34 mouse cellular contexts compared by ENCODE assay signal in the genomic region with DNA sequence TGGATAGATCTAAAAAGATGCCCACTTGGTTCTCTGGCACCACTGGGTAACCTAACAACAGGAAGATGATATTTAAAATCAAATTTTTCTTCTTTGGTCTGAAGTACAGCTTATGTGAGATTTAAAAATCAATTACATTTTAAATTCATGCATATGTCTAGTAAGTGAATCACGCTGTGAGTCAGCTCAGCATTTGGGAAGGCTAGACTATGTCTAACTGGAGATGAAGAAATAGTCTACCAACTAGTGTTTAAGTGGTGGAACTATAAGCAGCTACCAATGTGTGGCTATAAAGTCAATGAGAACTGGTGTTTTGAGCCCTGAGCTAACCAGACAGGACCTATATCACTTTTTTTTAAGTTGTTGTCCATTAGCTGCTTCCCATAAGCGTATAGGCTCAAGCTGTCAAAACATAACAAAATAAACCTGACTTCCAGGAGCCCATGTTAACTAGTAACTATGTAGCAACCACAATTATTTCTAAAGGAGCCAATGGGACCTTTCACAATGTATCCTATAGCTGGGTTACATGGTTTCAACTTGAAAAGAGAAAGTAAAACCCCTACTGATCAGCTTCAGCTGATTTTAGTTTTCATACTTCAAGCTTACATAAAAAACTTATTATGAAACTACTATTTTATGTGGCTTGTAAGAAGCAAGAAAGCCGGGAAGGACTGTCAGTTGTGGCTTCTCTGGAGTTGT. TPM values are rescaled to one million over a fixed set of nuclear protein-coding genes. Genes with fewer than 3 reads are reported as not detected.
A peak's percentile ranks its signal among the peaks of the same experiment; 100 is the strongest.
DNase-seq lines count a peak whose midpoint lies in the region; ATAC-seq and TF ChIP-seq lines count a peak whose summit lies in the region.
"Had no signal": no experiment of that assay in that cellular context is flagged by ENCODE, and none has a peak within 500 bp of the region (broad histone marks: within the 10 kb centered on the region; RNA-seq: fewer than 3 reads in every experiment).

No protein-coding gene starts in this region.

- H3K36me3 ChIP-seq in liver, adult 2 months (ENCODE audit: control insufficient read depth, insufficient read depth, low read length): no peaks in the 10 kb centered on the region
- H3K36me3 ChIP-seq in liver, embryonic 11.5 days (ENCODE audit: control insufficient read depth, insufficient read depth, low read length): no peaks in the 10 kb centered on the region; the same call in 1 of the 2 replicates
- H3K36me3 ChIP-seq in hindbrain, embryonic 13.5 days: no peaks in the 10 kb centered on the region
- no peaks in the 10 kb centered on the region for H3K36me3 ChIP-seq in neural tube, embryonic 15.5 days
- H3K36me3 ChIP-seq: embryonic facial prominence, embryonic 15.5 days; forebrain, embryonic 15.5 days; hindbrain, embryonic 12.5 days; limb, embryonic 13.5 days had no signal

- peaks cover 25% of the 10 kb centered on the region for H3K4me1 ChIP-seq in liver, adult 2 months (ENCODE audit: control insufficient read depth, insufficient read depth, low read length)
- peaks cover 8% of the 10 kb centered on the region for H3K4me1 ChIP-seq in liver, embryonic 11.5 days (replicated peaks; ENCODE audit: control insufficient read depth, insufficient read depth, low read length)
- H3K4me1 ChIP-seq in embryonic fibroblast, embryonic 13.5 days (ENCODE audit: control insufficient read depth, insufficient read depth, low read length): peaks cover 33% of the 10 kb centered on the region
- peaks cover 30% of the 10 kb centered on the region for H3K4me1 ChIP-seq in hindbrain, embryonic 13.5 days (replicated peaks)
- H3K4me1 ChIP-seq in neural tube, embryonic 15.5 days: peaks cover 34% of the 10 kb centered on the region

- no peaks in the 10 kb centered on the region for H3K27me3 ChIP-seq in liver, adult 2 months (ENCODE audit: control insufficient read depth, insufficient read depth, low read length)
- no peaks in the 10 kb centered on the region for H3K27me3 ChIP-seq in liver, embryonic 11.5 days (replicated peaks; ENCODE audit: control insufficient read depth, insufficient read depth, low read length)
- H3K27me3 ChIP-seq in hindbrain, embryonic 13.5 days: no peaks in the 10 kb centered on the region
- H3K27me3 ChIP-seq in neural tube, embryonic 15.5 days (replicated peaks): no peaks in the 10 kb centered on the region
- H3K27me3 ChIP-seq: embryonic facial prominence, embryonic 15.5 days; forebrain, embryonic 15.5 days; hindbrain, embryonic 12.5 days; limb, embryonic 13.5 days had no signal

- no peaks in the 10 kb centered on the region for H3K9me3 ChIP-seq in liver, embryonic 11.5 days (ENCODE audit: control insufficient read depth, low read length)
- H3K9me3 ChIP-seq in hindbrain, embryonic 13.5 days: no peaks in the 10 kb centered on the region
- H3K9me3 ChIP-seq in neural tube, embryonic 15.5 days (replicated peaks): no peaks in the 10 kb centered on the region
- H3K9me3 ChIP-seq: embryonic facial prominence, embryonic 15.5 days; forebrain, embryonic 15.5 days; hindbrain, embryonic 12.5 days; limb, embryonic 13.5 days had no signal

- WGBS in liver, adult 2 months: 64% methylated on average over 3 of the region's 3 CpGs
- WGBS in liver, embryonic 11.5 days: 88% methylated on average over 3 of the region's 3 CpGs
- 92% methylated on average over 3 of the region's 3 CpGs for WGBS in hindbrain, embryonic 13.5 days
- WGBS in neural tube, embryonic 15.5 days: 89% methylated on average over 3 of the region's 3 CpGs

- DNase-seq in liver, adult 2 months (ENCODE audit: extremely low read depth, low read depth, low spot score): no peak
- no peak for DNase-seq in liver, embryonic 11.5 days (ENCODE audit: low spot score)
- no peak for DNase-seq in lung, postnatal 14 days
- DNase-seq: adrenal gland, postnatal 10 days; cerebellum, adult 9-10 months; gastrocnemius, postnatal 36 days; kidney, adult 2 months; right cerebral cortex, postnatal 14 days; spleen, adult 18-20 months; thymus, postnatal 14 days had no signal

- no peak overlapping the region for H3K9ac ChIP-seq in liver, adult 2 months (ENCODE audit: low read depth, low read length)
- H3K9ac ChIP-seq in liver, embryonic 11.5 days (ENCODE audit: low read depth, low read length): no peak overlapping the region
- no peak overlapping the region for H3K9ac ChIP-seq in hindbrain, embryonic 13.5 days
- no peak overlapping the region for H3K9ac ChIP-seq in neural tube, embryonic 15.5 days (replicated peaks)
- H3K9ac ChIP-seq: embryonic facial prominence, embryonic 15.5 days; forebrain, embryonic 15.5 days; hindbrain, embryonic 12.5 days; limb, embryonic 13.5 days had no signal

- TF ChIP-seq POLR2A in liver, adult 2 months (IDR thresholded peaks at IDR 0.05; ENCODE audit: extremely low read depth, insufficient read depth, low read length): no peak
- TF ChIP-seq POLR2A in embryonic fibroblast, embryonic 13.5 days (IDR thresholded peaks at IDR 0.05; ENCODE audit: low read depth, low read length): no peak

- TF ChIP-seq CTCF in liver, adult 2 months (IDR thresholded peaks at IDR 0.05; ENCODE audit: low read depth, low read length): no peak
- no peak for TF ChIP-seq CTCF in embryonic fibroblast, embryonic 13.5 days (IDR thresholded peaks at IDR 0.05; ENCODE audit: borderline replicate concordance, insufficient read depth, low read length)

- H3K27ac ChIP-seq in liver, adult 2 months (replicated peaks; ENCODE audit: insufficient read depth, low read depth, low read length): peak overlapping the region; percentile 48; the same call in 1 of the 2 replicates
- H3K27ac ChIP-seq in liver, embryonic 11.5 days (ENCODE audit: low read depth, low read length): no peak overlapping the region
- peak overlapping the region; percentile 92 for H3K27ac ChIP-seq in embryonic fibroblast, embryonic 13.5 days (ENCODE audit: insufficient read depth, low read length)
- no peak overlapping the region for H3K27ac ChIP-seq in hindbrain, embryonic 13.5 days
- H3K27ac ChIP-seq in neural tube, embryonic 15.5 days (replicated peaks): no peak overlapping the region
- H3K27ac ChIP-seq: embryonic facial prominence, embryonic 15.5 days; forebrain, embryonic 15.5 days; hindbrain, embryonic 12.5 days; kidney, postnatal 0 days had no signal

- H3K4me2 ChIP-seq in liver, embryonic 11.5 days: no peak overlapping the region
- no peak overlapping the region for H3K4me2 ChIP-seq in hindbrain, embryonic 13.5 days
- H3K4me2 ChIP-seq in neural tube, embryonic 15.5 days: no peak overlapping the region
- H3K4me2 ChIP-seq: embryonic facial prominence, embryonic 15.5 days; forebrain, embryonic 15.5 days; hindbrain, embryonic 12.5 days; limb, embryonic 13.5 days; midbrain, embryonic 11.5 days had no signal

- no peak for ATAC-seq in liver, embryonic 11.5 days (replicated peaks; ENCODE audit: low FRiP score)
- peak; percentile 49 for ATAC-seq in CD4-positive, CD25-positive, alpha-beta regulatory T cell, adult 4 months
- no peak for ATAC-seq in hindbrain, embryonic 13.5 days (ENCODE audit: low FRiP score)
- no peak for ATAC-seq in neural tube, embryonic 15.5 days (ENCODE audit: low FRiP score)
- ATAC-seq: forebrain, embryonic 15.5 days; lung, postnatal 0 days had no signal

- peaks cover 16% of the 10 kb centered on the region; the same call in 1 of the 2 replicates for H3K79me2 ChIP-seq in liver, adult 2 months (ENCODE audit: control insufficient read depth, insufficient read depth, low read length)

- no peak overlapping the region for H3K4me3 ChIP-seq in liver, adult 2 months (ENCODE audit: insufficient read depth, low read depth, low read length)
- H3K4me3 ChIP-seq in liver, embryonic 11.5 days (ENCODE audit: low read depth, low read length): no peak overlapping the region
- H3K4me3 ChIP-seq in embryonic fibroblast, embryonic 13.5 days (ENCODE audit: insufficient read depth, low read length): no peak overlapping the region
- H3K4me3 ChIP-seq in hindbrain, embryonic 13.5 days: no peak overlapping the region
- no peak overlapping the region for H3K4me3 ChIP-seq in neural tube, embryonic 15.5 days (replicated peaks)
- H3K4me3 ChIP-seq: embryonic facial prominence, embryonic 15.5 days; forebrain, embryonic 15.5 days; hindbrain, embryonic 12.5 days; limb, embryonic 13.5 days had no signal

RNA-seq across cellular contexts. Expression of gene Ahcyl1, which starts 9.9 kb away (rescaled TPM):
- 50.2 and 52.9 TPM in 2 replicates for total RNA-seq in liver, adult 2 months (2014; rRNA removed)
- 40.4 and 42.3 TPM in 2 replicates for polyA plus RNA-seq in liver, adult 2 months (2012; rRNA removed)
- 69.0 and 76.3 TPM in 2 replicates for polyA plus RNA-seq in liver, embryonic 11.5 days (2014; fragmentation: Nextera tagmentation; extraction: Ambion mirVana)
- polyA plus RNA-seq in CD4-positive, CD25-positive, alpha-beta regulatory T cell, adult 4 months (2017; shearing (Covaris generic)): 10 to 100 TPM; 12.1 to 22.1 TPM
- polyA plus RNA-seq in embryonic fibroblast, embryonic 13.5 days (2011; ENCODE audit: insufficient read length, low read depth, missing spikeins): 216 and 238 TPM in 2 replicates
- 106 and 108 TPM in 2 replicates for polyA plus RNA-seq in hindbrain, embryonic 13.5 days (2015; fragmentation: Nextera tagmentation; extraction: Ambion mirVana)
- 108 and 110 TPM in 2 replicates for polyA plus RNA-seq in neural tube, embryonic 15.5 days (2015; fragmentation: Nextera tagmentation; extraction: Ambion mirVana)

RNA-seq across cellular contexts. Expression of gene Strip1, which starts 54.9 kb away (rescaled TPM):
- 6.0 and 7.7 TPM in 2 replicates for total RNA-seq in liver, adult 2 months (2014; rRNA removed)
- 17.7 and 23.8 TPM in 2 replicates for polyA plus RNA-seq in liver, adult 2 months (2012; rRNA removed)
- polyA plus RNA-seq in liver, embryonic 11.5 days (2014; fragmentation: Nextera tagmentation; extraction: Ambion mirVana): 29.3 and 32.4 TPM in 2 replicates
- polyA plus RNA-seq in CD4-positive, CD25-positive, alpha-beta regulatory T cell, adult 4 months (2017; shearing (Covaris generic)): 10 to 100 TPM; 18.8 to 19.4 TPM
- 39.1 and 41.7 TPM in 2 replicates for polyA plus RNA-seq in embryonic fibroblast, embryonic 13.5 days (2011; ENCODE audit: insufficient read length, low read depth, missing spikeins)
- 143 and 145 TPM in 2 replicates for polyA plus RNA-seq in hindbrain, embryonic 13.5 days (2015; fragmentation: Nextera tagmentation; extraction: Ambion mirVana)
- polyA plus RNA-seq in neural tube, embryonic 15.5 days (2015; fragmentation: Nextera tagmentation; extraction: Ambion mirVana): 118 and 138 TPM in 2 replicates

RNA-seq across cellular contexts. Expression of gene Gm10961, which starts 55.3 kb away (rescaled TPM):
- not detected in 2 replicates for total RNA-seq in liver, adult 2 months (2014; rRNA removed)
- polyA plus RNA-seq in liver, adult 2 months (2012; rRNA removed): not detected in 2 replicates
- not detected in 2 replicates for polyA plus RNA-seq in liver, embryonic 11.5 days (2014; fragmentation: Nextera tagmentation; extraction: Ambion mirVana)
- not detected for polyA plus RNA-seq in CD4-positive, CD25-positive, alpha-beta regulatory T cell, adult 4 months (2017; shearing (Covaris generic))
- polyA plus RNA-seq in embryonic fibroblast, embryonic 13.5 days (2011; ENCODE audit: insufficient read length, low read depth, missing spikeins): not detected in 2 replicates
- not detected in 2 replicates for polyA plus RNA-seq in hindbrain, embryonic 13.5 days (2015; fragmentation: Nextera tagmentation; extraction: Ambion mirVana)
- polyA plus RNA-seq in neural tube, embryonic 15.5 days (2015; fragmentation: Nextera tagmentation; extraction: Ambion mirVana): not detected in 2 replicates
- total RNA-seq: adrenal gland, postnatal 10 days; common myeloid progenitor, adult 5-6 weeks; gastrocnemius, postnatal 36 days; heart, adult 8-10 months; heart, postnatal 25 days; layer of hippocampus, postnatal 14 days; left cerebral cortex, postnatal 10 days; MEL; midbrain, postnatal 0 days; neutrophil, adult 5-6 weeks had no signal
- polyA plus RNA-seq: brain, embryonic 14.5 days; embryonic facial prominence, embryonic 15.5 days; forebrain, embryonic 15.5 days; heart, embryonic 14.5 days; hindbrain, embryonic 12.5 days; kidney, adult 2 months; kidney, postnatal 0 days; large intestine, adult 2 months; limb, embryonic 13.5 days; liver, embryonic 16.5 days; lung, postnatal 0 days; midbrain, embryonic 11.5 days; midbrain, postnatal 0 days; stomach, embryonic 14.5 days had no signal

Comparison
In these comparisons a context has a peak if more than half of its experiments do, and no peak if none do; other contexts are left out.
1. H3K27ac ChIP-seq: peak in liver, adult 2 months (single experiment) and embryonic fibroblast, embryonic 13.5 days (single experiment); none in liver, embryonic 11.5 days (single experiment), hindbrain, embryonic 13.5 days (single experiment) and neural tube, embryonic 15.5 days (single experiment).